Mouse (Mus musculus) large intestine, adult 2 months (tissue): ENCODE data around the gene Pcnx2. TPM values are rescaled to one million over a fixed set of nuclear protein-coding genes. Genes with fewer than 3 reads are reported as not detected.

ENCODE experiments used
- DNase-seq: peaks from one replicate; pipeline ENCODE4 v3.0.0-alpha.2; 2012; ENCODE audit warnings: low read depth, low spot score
- WGBS: fragments of 180-500 bp; shearing (Covaris S2); methylation state at CpG from one replicate; pipeline ENCODE4 v1.1.7; 2018; 5-methylcytosine and 5-hydroxymethylcytosine counted together
- polyA plus RNA-seq: library from polyadenylated mRNA; depleted of rRNA; stranded (reverse); fragments of >200 nt; gene quantifications from 2 replicates; pipeline ENCODE4 v1.2.3, GENCODE M21; 2012

Pcnx2 gene
- polyA plus RNA-seq, 1 experiment = 0.20 TPM

DNA sequence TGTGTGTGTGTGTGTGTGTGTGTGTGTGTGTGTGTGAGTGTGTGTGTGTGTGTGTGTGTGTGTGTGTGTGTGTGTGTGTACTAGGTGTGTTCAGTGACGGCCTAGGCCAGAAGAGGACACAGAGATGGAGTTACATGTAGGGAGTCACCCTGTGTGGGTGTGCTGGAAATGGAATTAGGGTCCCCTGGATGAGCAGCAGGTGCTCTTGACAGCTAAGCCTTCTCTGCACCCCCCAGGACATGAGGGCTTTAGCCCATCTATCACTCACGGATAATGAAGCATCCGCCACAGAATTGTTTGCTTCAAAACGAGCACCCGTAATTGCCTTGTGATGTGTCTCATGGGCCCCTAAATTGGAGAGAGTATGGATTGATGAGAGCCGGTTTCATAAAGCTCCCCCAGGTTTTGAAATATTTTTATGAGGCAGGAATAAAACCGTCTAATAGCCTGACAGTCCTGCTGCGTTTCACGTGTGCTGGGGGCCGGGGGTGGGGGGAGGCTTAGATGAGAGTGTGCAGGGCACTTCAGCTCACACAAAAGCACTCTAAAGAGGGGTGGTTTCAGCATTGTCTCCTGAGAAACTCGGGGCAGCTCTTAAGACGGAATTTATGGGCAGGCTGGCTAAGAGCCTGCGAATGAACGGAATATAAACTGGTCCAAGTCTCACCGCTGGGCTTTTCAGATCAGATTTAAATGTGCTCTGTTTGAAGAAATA lies 54.8 kb downstream of the Pcnx2 start:
- 54% methylated on average over 15 of the region's 15 CpGs for WGBS
- DNase-seq = no peak

DNA sequence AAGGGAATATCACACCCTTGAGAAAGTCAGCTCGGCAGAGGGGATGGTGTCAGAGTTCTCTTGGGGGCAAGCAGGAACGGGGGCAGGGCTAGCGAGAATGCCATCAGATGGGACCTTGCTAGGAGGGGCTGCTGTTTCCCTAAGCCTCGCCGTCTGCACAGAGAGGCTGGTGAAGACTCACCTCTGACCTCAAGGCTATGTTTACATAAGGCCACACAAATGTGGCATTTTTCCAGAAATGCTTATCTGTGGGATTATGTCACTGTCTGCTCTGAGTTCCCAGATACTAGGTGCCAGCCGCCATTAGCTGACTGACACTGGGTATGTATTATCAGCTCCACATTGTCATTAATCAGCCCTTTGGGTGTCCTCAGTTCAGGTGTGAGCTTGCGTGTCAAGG lies 56.0 kb downstream of the Pcnx2 start:
- WGBS = 49% methylated on average over 7 of the region's 7 CpGs
- no peak for DNase-seq

DNA sequence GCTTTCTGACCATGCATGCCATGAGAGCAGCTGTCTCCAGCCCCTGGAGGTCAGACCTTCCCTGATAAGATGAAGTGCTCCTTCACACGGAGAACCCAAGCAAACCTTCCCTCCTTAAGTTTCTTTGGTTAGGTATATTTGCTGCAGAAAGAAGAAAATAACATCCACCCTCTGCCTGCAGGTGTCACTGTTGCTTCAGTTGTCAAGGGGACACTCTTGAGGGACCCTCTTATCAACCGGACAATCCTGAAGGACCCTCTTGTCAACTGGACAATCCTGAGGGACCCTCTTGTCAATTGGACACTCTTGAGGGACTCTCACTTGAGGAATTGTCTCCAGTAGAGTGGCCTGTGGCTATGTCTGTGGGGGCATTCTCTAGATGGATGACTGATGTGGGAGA lies 73.4 kb downstream of the Pcnx2 start:
- DNase-seq = no peak
- 48% methylated on average over 2 of the region's 2 CpGs for WGBS

- 60% methylated on average over 12 of the region's 12 CpGs for WGBS
- DNase-seq = no peak
Observed at GRCm38 (mm10) chr8:125823719-125824118, 74.4 kb downstream of the Pcnx2 start.

GRCm38 (mm10) chr8:125822065-125822464 lies 76.1 kb downstream of the Pcnx2 start:
- 23% methylated on average over 14 of the region's 14 CpGs for WGBS
- no peak for DNase-seq

GRCm38 (mm10) chr8:125819797-125820196 lies 78.3 kb downstream of the Pcnx2 start:
- no peak for DNase-seq
- 75% methylated on average over 7 of the region's 7 CpGs for WGBS

- DNase-seq = no peak
- WGBS = 28% methylated on average over 9 of the region's 9 CpGs
Observed at GRCm38 (mm10) chr8:125818796-125819195, 79.3 kb downstream of the Pcnx2 start.

- 39% methylated on average over 5 of the region's 5 CpGs for WGBS
- DNase-seq = no peak
Observed at GRCm38 (mm10) chr8:125816742-125817141, 81.4 kb downstream of the Pcnx2 start.

GRCm38 (mm10) chr8:125808826-125809225 lies 89.3 kb downstream of the Pcnx2 start:
- 54% methylated on average over 6 of the region's 6 CpGs for WGBS
- no peak for DNase-seq

GRCm38 (mm10) chr8:125807905-125808310 lies 90.2 kb downstream of the Pcnx2 start:
- 77% methylated on average over 12 of the region's 12 CpGs for WGBS
- DNase-seq = no peak

- WGBS = 77% methylated on average over 12 of the region's 12 CpGs
- DNase-seq = no peak
Observed at GRCm38 (mm10) chr8:125806459-125806858, 91.7 kb downstream of the Pcnx2 start.

GRCm38 (mm10) chr8:125796970-125797369 lies 101.1 kb downstream of the Pcnx2 start:
- no peak for DNase-seq
- 94% methylated on average over 2 of the region's 2 CpGs for WGBS

GRCm38 (mm10) chr8:125795341-125795740 lies 102.8 kb downstream of the Pcnx2 start:
- 72% methylated on average over 2 of the region's 2 CpGs for WGBS
- no peak for DNase-seq

GRCm38 (mm10) chr8:125792816-125793455 lies 105.2 kb downstream of the Pcnx2 start:
- WGBS = 60% methylated on average over 9 of the region's 9 CpGs
- no peak for DNase-seq

DNA sequence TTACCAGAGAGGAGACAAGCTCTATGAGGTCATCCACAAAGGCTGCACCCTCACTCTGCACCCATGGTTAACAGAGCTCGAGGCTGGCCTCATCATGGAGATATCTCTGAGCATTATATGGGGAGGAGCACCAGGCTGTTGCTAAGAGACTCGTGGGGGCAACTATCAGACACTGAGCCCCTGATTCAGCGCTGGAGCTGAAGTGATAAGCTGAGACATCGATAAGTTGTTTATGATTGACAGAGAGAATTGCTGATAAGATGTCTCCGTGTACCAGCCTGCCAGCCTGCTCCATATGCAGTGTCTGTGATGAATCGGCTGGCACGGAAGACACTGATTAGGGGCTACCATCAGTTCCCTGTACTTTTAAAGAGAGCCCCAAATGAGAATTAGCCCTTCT lies 111.2 kb downstream of the Pcnx2 start:
- DNase-seq = no peak
- WGBS = 68% methylated on average over 7 of the region's 7 CpGs

GRCm38 (mm10) chr8:125782161-125782560 lies 116.0 kb downstream of the Pcnx2 start:
- no peak for DNase-seq
- WGBS = 50% methylated on average over 3 of the region's 3 CpGs

DNA sequence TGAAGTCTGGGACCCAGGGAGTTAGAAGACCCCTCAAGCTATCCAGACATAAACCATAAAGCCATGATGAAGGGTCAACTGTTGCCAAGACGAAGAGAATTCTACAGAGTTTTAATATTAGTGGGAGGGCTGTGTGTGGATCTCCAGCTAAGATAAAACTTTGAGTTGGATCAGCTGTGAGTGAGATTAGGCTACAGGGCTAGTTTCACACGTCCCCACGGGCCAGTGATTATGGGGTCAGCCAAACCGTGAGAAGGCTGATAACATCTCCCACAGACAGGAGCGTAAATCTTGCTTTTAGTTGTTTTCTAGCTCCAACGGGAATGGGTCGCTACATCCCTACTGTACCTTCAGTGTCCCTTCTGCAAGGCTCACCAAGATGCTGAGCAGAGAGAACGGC lies 118.5 kb downstream of the Pcnx2 start:
- DNase-seq = no peak
- 55% methylated on average over 8 of the region's 8 CpGs for WGBS

DNA sequence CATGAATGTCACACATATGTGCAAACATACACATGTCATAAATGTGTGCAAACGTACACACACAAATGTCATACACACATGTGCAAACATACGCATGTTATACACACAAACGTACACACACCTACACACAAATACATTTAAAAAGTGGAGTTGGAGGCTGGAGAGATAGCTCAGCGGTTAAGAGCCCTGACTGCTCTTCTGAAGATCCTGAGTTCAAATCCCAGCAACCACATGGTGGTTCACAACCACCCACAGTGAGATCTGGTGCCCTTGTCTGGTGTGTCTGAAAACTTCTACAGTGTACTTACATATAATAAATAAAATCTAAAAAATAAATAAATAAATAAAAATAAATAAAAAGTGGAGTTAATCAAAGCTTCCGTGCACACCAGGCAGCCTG lies 119.2 kb downstream of the Pcnx2 start:
- DNase-seq = no peak
- WGBS = 90% methylated on average over 5 of the region's 5 CpGs

DNA sequence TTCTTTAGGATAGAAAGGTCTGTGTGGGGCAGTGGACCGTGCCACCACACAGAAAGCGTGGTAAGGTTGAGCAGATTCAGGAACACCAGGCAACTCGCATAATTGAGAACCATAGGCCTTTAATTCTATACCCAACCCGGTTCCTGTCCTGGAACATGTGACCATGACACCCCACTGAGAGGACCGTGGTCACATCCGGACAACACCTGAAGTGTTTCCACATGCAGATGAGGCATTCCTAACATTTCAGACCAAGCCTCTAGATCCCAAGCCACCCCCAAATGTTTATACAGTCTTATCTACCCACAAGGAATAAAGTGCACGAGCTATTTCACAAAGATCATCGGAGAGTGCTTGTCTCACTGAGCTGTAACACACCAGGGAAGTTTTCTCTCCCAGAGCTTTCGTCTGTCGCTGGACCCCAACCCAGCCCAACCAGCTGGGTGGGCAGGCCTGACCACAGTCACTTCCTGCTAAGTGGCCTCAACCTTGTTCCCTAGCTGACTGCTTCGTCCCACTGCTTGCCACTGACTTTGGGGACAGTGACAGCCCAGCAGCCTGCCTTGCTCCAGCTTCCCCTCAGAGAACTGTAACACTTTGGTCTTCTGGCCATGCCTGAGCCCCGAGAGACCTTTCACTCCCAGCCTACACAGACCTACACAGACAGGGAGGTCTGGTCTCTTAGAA lies 120.5 kb downstream of the Pcnx2 start:
- WGBS = 54% methylated on average over 12 of the region's 12 CpGs
- no peak for DNase-seq

GRCm38 (mm10) chr8:125776800-125777199 lies 121.3 kb downstream of the Pcnx2 start:
- WGBS = 32% methylated on average over 6 of the region's 6 CpGs
- DNase-seq = no peak

- DNase-seq = no peak
- WGBS = 96% methylated on average over 3 of the region's 3 CpGs
Observed at GRCm38 (mm10) chr8:125776314-125776713, 121.8 kb downstream of the Pcnx2 start.
